Mouse (Mus musculus) olfactory bulb, adult 2 months (tissue): ENCODE results near the gene Obp2b.

ENCODE experiments used
- CTCF ChIP-seq: fragments of 200-500 bp; IDR thresholded peaks from 2 replicates; pipeline ENCODE4 v1.5.1; 2012; ENCODE audit warnings: low read depth, mild to moderate bottlenecking, low read length, moderate library complexity; ENCODE audit not compliant: insufficient read depth
- POLR2A ChIP-seq: fragments of 200-500 bp; IDR thresholded peaks from 2 replicates; pipeline ENCODE4 v1.6.1; 2012; ENCODE audit warnings: mild to moderate bottlenecking, low read depth, low read length, moderate library complexity; ENCODE audit not compliant: insufficient read depth

DNA sequence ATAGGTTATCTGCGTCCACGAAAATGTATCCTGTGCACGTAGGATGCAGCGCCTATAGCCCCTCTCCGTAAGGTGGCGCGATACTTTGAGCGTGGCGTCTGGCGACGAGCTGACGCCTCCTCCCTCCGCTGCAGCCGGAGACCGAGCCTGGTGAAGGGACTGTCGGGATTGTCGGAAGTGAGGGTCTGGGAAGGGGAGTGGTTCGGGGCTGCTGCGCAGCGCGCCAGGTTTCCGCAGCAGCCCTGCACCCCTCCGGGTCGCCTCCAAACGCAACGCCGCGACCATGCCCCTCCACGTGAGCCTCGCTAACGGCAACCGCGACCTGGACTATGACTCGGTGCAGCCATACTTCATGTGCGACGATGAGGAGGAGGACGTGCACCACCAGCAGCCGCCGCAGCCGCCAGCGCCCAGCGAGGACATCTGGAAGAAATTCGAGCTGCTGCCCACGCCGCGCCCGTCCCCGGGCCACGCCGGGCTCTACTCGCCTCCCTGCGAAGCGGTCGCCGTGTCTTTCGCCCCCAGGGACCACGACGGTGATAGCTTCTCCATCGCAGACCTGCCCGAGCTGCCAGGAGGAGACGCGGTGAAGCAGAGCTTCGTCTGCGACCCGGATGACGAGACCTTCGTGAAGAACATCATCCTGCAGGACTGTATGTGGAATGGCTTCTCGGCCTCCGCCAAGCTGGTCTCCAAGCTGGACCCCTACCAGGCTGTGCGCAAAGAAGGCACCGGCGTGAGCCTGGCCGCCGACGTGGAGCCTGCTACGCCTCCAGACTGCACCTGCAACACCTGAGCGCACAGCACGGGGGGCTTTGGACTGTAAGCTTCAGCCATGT is 29.9 kb upstream of the Obp2b start, which contains the start of gene Bmyc:
- TF ChIP-seq CTCF (peak; percentile 48; the same call in 1 of the 2 replicates), POLR2A (peak; percentile 68)
